Mouse (Mus musculus): Measurements from ENCODE around the gene Rnf220. TPM values are rescaled to one million over a fixed set of nuclear protein-coding genes. Genes with fewer than 3 reads are reported as not detected.
A peak's percentile ranks its signal among the peaks of the same experiment; 100 is the strongest.

Rnf220 gene
- polyA plus RNA-seq, 1 experiment from 2014 or later, result 122 TPM

- no peaks in the 10 kb centered on the region for H3K27me3 ChIP-seq
- H3K4me3 ChIP-seq, result no peak overlapping the region
- peaks cover 32% of the 10 kb centered on the region for H3K36me3 ChIP-seq
- H3K27ac ChIP-seq (replicated peaks), result 0 out of 2 replicates have a peak overlapping the region, but pooled peaks have one; percentile 22
- H3K9ac ChIP-seq, result no peak overlapping the region
- no peak overlapping the region for H3K4me2 ChIP-seq
- WGBS, result 61% methylated on average over 19 of the region's 19 CpGs
- peaks cover 92% of the 10 kb centered on the region for H3K4me1 ChIP-seq (replicated peaks)
- ATAC-seq (ENCODE audit: low FRiP score, low read depth), result no peak
- H3K9me3 ChIP-seq, result no peaks in the 10 kb centered on the region
Observed at GRCm38 (mm10) chr4:117281090-117281845, 215.6 kb downstream of the Rnf220 start.

GRCm38 (mm10) chr4:117280397-117280930, 216.4 kb downstream of the Rnf220 start:
- Histone ChIP-seq H3K9me3 (no peaks in the 10 kb centered on the region), H3K9ac (no peak overlapping the region), H3K27ac (replicated peaks) (0 out of 2 replicates have a peak overlapping the region, but pooled peaks have one; percentile 14), H3K4me3 (no peak overlapping the region), H3K4me1 (replicated peaks) (peaks cover 91% of the 10 kb centered on the region), H3K4me2 (no peak overlapping the region), H3K27me3 (no peaks in the 10 kb centered on the region), H3K36me3 (peaks cover 30% of the 10 kb centered on the region)
- no peak for ATAC-seq (ENCODE audit: low FRiP score, low read depth)
- WGBS, result 73% methylated on average over 8 of the region's 8 CpGs

GRCm38 (mm10) chr4:117279253-117279642, 217.6 kb downstream of the Rnf220 start:
- no peak overlapping the region for H3K9ac ChIP-seq
- H3K27ac ChIP-seq (replicated peaks), result no peak overlapping the region
- H3K27me3 ChIP-seq, result no peaks in the 10 kb centered on the region
- H3K9me3 ChIP-seq, result no peaks in the 10 kb centered on the region
- peaks cover 34% of the 10 kb centered on the region for H3K36me3 ChIP-seq
- ATAC-seq (ENCODE audit: low FRiP score, low read depth), result no peak
- peaks cover 79% of the 10 kb centered on the region for H3K4me1 ChIP-seq (replicated peaks)
- H3K4me2 ChIP-seq, result no peak overlapping the region
- no peak overlapping the region for H3K4me3 ChIP-seq
- 86% methylated on average over 2 of the region's 2 CpGs for WGBS

- peaks cover 35% of the 10 kb centered on the region for H3K36me3 ChIP-seq
- WGBS, result 59% methylated on average over 10 of the region's 10 CpGs
Observed at GRCm38 (mm10) chr4:117278381-117279252, 218.2 kb downstream of the Rnf220 start.

GRCm38 (mm10) chr4:117277687-117278086, 219.2 kb downstream of the Rnf220 start:
- Histone ChIP-seq H3K27me3 (no peaks in the 10 kb centered on the region), H3K4me2 (no peak overlapping the region), H3K9me3 (no peaks in the 10 kb centered on the region), H3K36me3 (peaks cover 39% of the 10 kb centered on the region), H3K4me3 (no peak overlapping the region), H3K9ac (no peak overlapping the region), H3K27ac (replicated peaks) (no peak overlapping the region), H3K4me1 (replicated peaks) (peaks cover 64% of the 10 kb centered on the region)
- ATAC-seq (ENCODE audit: low FRiP score, low read depth), result no peak
- 93% methylated on average over 7 of the region's 7 CpGs for WGBS

More at GRCm38 (mm10) chr4:117278381-117279252, 218.2 kb downstream of the Rnf220 start:
- Histone ChIP-seq H3K9me3 (no peaks in the 10 kb centered on the region), H3K27ac (replicated peaks) (no peak overlapping the region), H3K27me3 (no peaks in the 10 kb centered on the region), H3K4me3 (no peak overlapping the region), H3K4me1 (replicated peaks) (peaks cover 72% of the 10 kb centered on the region), H3K9ac (no peak overlapping the region), H3K4me2 (no peak overlapping the region)
- ATAC-seq (ENCODE audit: low FRiP score, low read depth), result no peak

GRCm38 (mm10) chr4:117277021-117277420, 219.8 kb downstream of the Rnf220 start:
- Histone ChIP-seq H3K4me2 (no peak overlapping the region), H3K4me1 (replicated peaks) (peaks cover 58% of the 10 kb centered on the region), H3K36me3 (peaks cover 43% of the 10 kb centered on the region), H3K27me3 (no peaks in the 10 kb centered on the region), H3K9ac (no peak overlapping the region), H3K27ac (replicated peaks) (peak overlapping the region; percentile 39; the same call in 1 of the 2 replicates), H3K9me3 (no peaks in the 10 kb centered on the region), H3K4me3 (no peak overlapping the region)
- ATAC-seq (ENCODE audit: low FRiP score, low read depth), result no peak
- WGBS, result 68% methylated on average over 13 of the region's 13 CpGs

GRCm38 (mm10) chr4:117276281-117276711, 220.6 kb downstream of the Rnf220 start:
- Histone ChIP-seq H3K9ac (no peak overlapping the region), H3K36me3 (peaks cover 46% of the 10 kb centered on the region), H3K27me3 (no peaks in the 10 kb centered on the region), H3K9me3 (no peaks in the 10 kb centered on the region), H3K27ac (replicated peaks) (peak overlapping the region; percentile 39; the same call in 1 of the 2 replicates), H3K4me1 (replicated peaks) (peaks cover 51% of the 10 kb centered on the region), H3K4me2 (no peak overlapping the region), H3K4me3 (no peak overlapping the region)
- 68% methylated on average over 17 of the region's 17 CpGs for WGBS
- ATAC-seq (ENCODE audit: low FRiP score, low read depth), result peak; percentile 65

- no peak overlapping the region for H3K9ac ChIP-seq
- H3K27ac ChIP-seq (replicated peaks), result no peak overlapping the region
- H3K36me3 ChIP-seq, result peaks cover 46% of the 10 kb centered on the region
- no peak for ATAC-seq (ENCODE audit: low FRiP score, low read depth)
- no peak overlapping the region for H3K4me3 ChIP-seq
- H3K4me2 ChIP-seq, result no peak overlapping the region
- H3K27me3 ChIP-seq, result no peaks in the 10 kb centered on the region
- peaks cover 38% of the 10 kb centered on the region for H3K4me1 ChIP-seq (replicated peaks)
- no peaks in the 10 kb centered on the region for H3K9me3 ChIP-seq
- 92% methylated on average over 4 of the region's 4 CpGs for WGBS
Observed at GRCm38 (mm10) chr4:117274720-117275119, 222.1 kb downstream of the Rnf220 start.

GRCm38 (mm10) chr4:117272459-117272858, 224.4 kb downstream of the Rnf220 start:
- H3K27ac ChIP-seq (replicated peaks), result 0 out of 2 replicates have a peak overlapping the region, but pooled peaks have one; percentile 5
- WGBS, result 11% methylated on average over 12 of the region's 12 CpGs
- 0 out of 2 replicates have a peak, but pooled peaks cover 4% of the 10 kb centered on the region for H3K27me3 ChIP-seq
- peaks cover 18% of the 10 kb centered on the region for H3K4me1 ChIP-seq (replicated peaks)
- peaks cover 38% of the 10 kb centered on the region for H3K36me3 ChIP-seq
- H3K9me3 ChIP-seq, result no peaks in the 10 kb centered on the region
- no peak overlapping the region for H3K4me2 ChIP-seq
- ATAC-seq (ENCODE audit: low FRiP score, low read depth), result no peak
- H3K9ac ChIP-seq, result no peak overlapping the region
- H3K4me3 ChIP-seq, result no peak overlapping the region

- Histone ChIP-seq H3K27ac (replicated peaks) (no peak overlapping the region), H3K9me3 (no peaks in the 10 kb centered on the region), H3K27me3 (0 out of 2 replicates have a peak, but pooled peaks cover 6% of the 10 kb centered on the region), H3K4me2 (no peak overlapping the region), H3K36me3 (peaks cover 22% of the 10 kb centered on the region), H3K4me1 (replicated peaks) (no peaks in the 10 kb centered on the region), H3K9ac (no peak overlapping the region), H3K4me3 (no peak overlapping the region)
- 10% methylated on average over 6 of the region's 6 CpGs for WGBS
- peak; percentile 31; the same call in 1 of the 2 replicates for ATAC-seq (ENCODE audit: low FRiP score, low read depth)
Observed at GRCm38 (mm10) chr4:117270278-117270677, 226.6 kb downstream of the Rnf220 start.

GRCm38 (mm10) chr4:117267831-117268437, 228.9 kb downstream of the Rnf220 start:
- Histone ChIP-seq H3K27me3 (0 out of 2 replicates have a peak, but pooled peaks cover 6% of the 10 kb centered on the region), H3K9ac (no peak overlapping the region), H3K4me3 (no peak overlapping the region), H3K4me2 (no peak overlapping the region), H3K4me1 (replicated peaks) (no peaks in the 10 kb centered on the region), H3K27ac (replicated peaks) (no peak overlapping the region), H3K36me3 (peaks cover 10% of the 10 kb centered on the region; the same call in 1 of the 2 replicates), H3K9me3 (no peaks in the 10 kb centered on the region)
- 92% methylated on average over 25 of the region's 25 CpGs for WGBS
- no peak for ATAC-seq (ENCODE audit: low FRiP score, low read depth)

Data from hindbrain, embryonic 15.5 days (tissue).